Mouse (Mus musculus): ENCODE data around the gene Fam81b. TPM values are rescaled to one million over a fixed set of nuclear protein-coding genes. Genes with fewer than 3 reads are reported as not detected.

The Fam81b gene
- not detected in 2 replicates for polyA plus RNA-seq (2012; rRNA removed; ENCODE audit: low replicate concordance)

GRCm38 (mm10) chr13:76304637-76305122 is at the start of gene Fam81b:
Gene Fam81b (minus strand): TSS chr13:76305072.

Other genes starting within 250 kb of the Fam81b start
- gene Gpr150, start 248.1 kb downstream of the Fam81b start, polyA plus RNA-seq (2012; rRNA removed; ENCODE audit: low replicate concordance): 0.06 and 0.22 TPM in 2 replicates
- 3.5 and 7.5 TPM in 2 replicates for gene Arsk, start 206.4 kb downstream of the Fam81b start, polyA plus RNA-seq (2012; rRNA removed; ENCODE audit: low replicate concordance)
- gene Ttc37, start 206.3 kb downstream of the Fam81b start, polyA plus RNA-seq (2012; rRNA removed; ENCODE audit: low replicate concordance): 6.0 and 10.2 TPM in 2 replicates
- 0.76 and 1.0 TPM in 2 replicates for gene Mctp1, start 79.5 kb upstream of the Fam81b start, polyA plus RNA-seq (2012; rRNA removed; ENCODE audit: low replicate concordance)

Measured in mammary gland, adult 2 months (tissue).